Mouse (Mus musculus): ENCODE results near the gene Paqr9.

Paqr9 gene

DNA sequence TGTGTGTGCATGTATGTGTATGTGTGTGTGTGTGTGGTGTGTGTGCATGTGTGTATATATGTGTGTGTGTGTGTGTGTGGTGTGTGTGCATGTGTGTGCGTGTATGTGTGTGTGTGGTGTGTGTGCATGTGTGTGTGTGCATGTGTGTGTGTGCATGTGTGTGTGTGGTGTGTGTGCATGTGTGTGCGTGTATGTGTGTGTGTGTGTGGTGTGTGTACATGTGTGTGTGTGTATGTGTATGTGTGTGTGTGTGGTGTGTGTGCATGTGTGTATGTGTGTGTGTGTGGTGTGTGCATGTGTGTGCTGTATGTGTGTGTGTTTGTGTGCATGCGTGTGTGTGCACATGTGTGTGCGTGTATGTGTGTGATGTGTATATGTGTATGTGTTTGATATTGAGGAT is 14.9 kb upstream of the Paqr9 start:
- no peak for DNase-seq (ENCODE audit: low spot score in 2 of 2)

DNA sequence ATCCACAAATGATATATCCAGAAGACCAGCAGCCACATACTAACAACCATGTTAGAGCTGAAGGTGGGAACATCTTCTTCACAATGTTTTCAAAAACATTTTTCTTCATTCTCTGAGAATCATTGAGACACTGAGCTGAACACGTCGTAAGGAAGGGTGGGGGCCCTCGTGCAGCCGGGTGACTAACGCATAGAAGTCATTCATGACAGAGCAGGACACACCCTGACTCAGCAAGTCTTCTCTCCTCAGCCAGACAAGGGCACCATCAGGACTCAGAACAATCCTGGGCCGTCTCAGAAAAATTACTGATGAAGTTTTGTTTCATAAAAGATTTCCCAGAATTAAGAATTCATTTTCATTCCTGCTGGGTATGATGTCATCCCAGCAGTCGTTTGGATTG is 12.8 kb upstream of the Paqr9 start:
- no peak for DNase-seq (ENCODE audit: low spot score in 2 of 2)

- no peak for DNase-seq (ENCODE audit: low spot score in 2 of 2)
These were observed 9.6 kb upstream of the Paqr9 start for GRCm38 (mm10) chr9:95549626-95550411.

DNA sequence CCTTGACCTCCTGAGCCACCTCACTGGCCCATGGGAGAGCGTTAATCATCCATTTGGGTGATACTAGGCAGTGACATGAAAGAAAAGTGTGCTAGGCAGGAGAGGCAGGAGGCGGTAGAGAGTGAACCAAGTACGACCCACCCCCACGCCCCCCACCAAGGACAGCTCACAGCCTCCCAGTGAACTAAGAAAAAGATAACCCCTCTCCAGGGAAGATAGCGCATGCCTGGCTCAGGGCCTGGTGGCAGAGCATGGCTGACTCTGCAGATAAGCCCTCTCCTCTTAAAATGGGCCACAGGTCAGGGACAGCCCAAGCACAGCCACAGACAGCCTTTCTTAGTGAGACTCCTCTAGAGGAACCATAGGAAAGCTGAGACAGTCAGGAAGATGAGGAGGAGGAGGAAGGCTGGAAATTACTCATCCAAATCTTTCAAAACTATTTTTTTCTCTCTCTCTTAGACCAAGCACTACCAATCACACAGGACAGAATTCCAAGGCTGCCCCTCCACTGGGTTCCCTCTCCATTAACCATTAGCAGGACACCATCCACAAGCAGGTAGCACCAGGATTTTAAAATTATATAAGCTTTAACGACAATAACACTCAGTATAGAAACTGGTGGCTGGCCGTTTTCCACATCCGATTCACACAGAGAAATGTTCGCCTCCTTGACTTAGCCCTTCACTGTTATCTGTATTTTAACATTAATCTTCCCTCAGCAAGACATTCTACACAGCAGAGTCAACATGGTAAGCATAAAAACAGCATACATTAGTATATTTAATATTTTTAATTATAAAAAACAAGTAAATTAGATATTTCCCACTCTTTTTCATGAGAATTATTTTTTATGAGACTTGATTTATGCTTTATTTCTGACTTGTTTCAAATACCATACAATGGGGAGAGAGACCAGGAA is 8.3 kb upstream of the Paqr9 start:
- DNase-seq (ENCODE audit: low spot score in 2 of 2) = no peak

- peak; percentile 26 to 35 for DNase-seq (ENCODE audit: low spot score in 2 of 2)
These were observed 7.2 kb upstream of the Paqr9 start for GRCm38 (mm10) chr9:95552175-95552705.

DNA sequence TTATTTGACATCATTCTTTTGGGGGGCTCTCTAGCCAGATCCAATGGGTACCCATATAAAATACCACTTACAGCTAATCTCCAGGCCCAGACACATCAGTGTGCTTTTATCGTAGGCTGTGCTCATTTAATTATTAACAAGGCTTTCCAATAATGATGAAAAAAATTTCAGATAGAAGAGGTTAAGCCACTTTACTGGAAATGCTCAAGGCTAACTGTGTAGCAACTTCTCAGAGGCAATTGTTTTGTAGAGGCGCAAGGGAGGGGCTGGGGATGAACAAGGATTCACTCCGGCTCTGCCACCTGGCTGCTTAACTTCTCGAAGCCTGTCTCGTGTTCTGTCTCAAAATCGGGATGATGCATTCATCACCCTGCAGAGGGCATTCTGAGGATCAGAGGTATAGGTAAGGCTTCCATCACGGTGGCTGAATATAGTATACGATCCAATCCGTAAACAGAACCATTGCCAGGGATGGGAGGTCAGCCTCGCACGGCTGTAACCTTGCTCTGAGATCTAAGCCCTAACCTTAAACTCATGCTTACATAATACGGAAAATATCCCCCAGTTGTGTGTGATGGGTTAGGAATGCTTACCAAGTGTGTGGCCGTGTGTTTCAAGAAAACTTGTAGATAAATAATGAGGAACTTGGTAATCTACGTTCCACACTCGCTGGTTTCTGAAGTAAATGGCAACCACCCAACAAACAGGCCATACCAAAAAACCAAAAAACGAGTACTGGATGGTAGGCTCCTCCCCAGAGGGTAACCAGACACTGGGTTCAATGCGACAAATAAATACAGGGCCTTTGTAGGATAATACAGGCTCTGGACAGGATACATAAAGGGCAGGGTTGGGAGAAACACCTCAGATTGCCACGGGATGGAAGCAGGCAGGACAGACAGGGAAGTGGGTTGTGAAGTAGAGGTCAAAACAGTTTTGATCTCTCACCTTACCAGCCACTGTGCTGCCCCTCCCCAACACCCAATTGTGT is 4.9 kb upstream of the Paqr9 start:
- no peak for DNase-seq (ENCODE audit: low spot score in 2 of 2)

DNA sequence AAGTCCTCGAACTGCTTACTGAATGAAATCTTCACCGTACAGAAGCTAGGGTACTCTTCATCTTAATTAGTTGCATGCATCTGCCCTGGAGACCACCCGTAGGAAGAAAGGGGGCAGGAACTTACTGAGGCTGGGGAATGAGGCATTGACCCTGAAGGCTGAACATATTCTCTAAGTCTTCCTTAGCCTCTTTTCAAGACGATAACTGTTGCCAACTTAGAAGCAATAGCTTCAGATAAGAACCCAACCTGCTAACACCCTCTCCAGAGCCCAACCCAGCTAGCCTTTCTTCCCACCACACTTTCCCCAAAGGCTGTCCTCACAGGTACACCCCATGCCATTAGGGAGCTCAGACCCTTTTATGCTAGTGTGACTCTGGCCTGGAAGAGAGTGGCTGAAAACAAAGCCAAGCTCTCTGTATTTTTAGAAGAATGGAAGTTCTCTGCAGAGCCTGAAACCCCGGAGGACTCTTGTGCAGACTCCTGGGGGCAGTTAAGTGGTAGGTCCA is 4.2 kb upstream of the Paqr9 start:
- DNase-seq (ENCODE audit: low spot score in 2 of 2) = no peak

GRCm38 (mm10) chr9:95556067-95556512 is 3.4 kb upstream of the Paqr9 start:
- DNase-seq (ENCODE audit: low spot score in 2 of 2) = no peak

DNA sequence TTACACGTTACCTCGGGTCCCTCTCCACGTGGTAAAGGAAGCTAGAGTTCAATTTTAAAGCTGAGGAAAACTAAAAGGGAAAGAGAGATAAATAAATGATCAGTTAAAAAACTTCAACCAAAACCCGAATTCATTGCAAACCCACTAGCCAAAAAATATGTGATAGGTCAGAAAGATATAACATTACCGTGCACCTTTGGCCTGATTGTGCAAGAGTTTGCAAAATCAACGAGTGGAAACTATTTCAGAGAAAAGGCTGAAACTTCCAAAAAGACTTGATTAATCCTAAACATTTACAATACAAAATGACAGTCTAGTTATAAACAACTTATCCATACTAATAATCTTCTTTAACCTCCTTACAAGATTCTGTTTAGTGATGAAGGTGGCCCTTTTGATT is 1.7 kb upstream of the Paqr9 start:
- no peak for DNase-seq (ENCODE audit: low spot score in 2 of 2)

GRCm38 (mm10) chr9:95558726-95559058 is 765 bp upstream of the Paqr9 start:
- no peak for DNase-seq (ENCODE audit: low spot score in 2 of 2)

DNA sequence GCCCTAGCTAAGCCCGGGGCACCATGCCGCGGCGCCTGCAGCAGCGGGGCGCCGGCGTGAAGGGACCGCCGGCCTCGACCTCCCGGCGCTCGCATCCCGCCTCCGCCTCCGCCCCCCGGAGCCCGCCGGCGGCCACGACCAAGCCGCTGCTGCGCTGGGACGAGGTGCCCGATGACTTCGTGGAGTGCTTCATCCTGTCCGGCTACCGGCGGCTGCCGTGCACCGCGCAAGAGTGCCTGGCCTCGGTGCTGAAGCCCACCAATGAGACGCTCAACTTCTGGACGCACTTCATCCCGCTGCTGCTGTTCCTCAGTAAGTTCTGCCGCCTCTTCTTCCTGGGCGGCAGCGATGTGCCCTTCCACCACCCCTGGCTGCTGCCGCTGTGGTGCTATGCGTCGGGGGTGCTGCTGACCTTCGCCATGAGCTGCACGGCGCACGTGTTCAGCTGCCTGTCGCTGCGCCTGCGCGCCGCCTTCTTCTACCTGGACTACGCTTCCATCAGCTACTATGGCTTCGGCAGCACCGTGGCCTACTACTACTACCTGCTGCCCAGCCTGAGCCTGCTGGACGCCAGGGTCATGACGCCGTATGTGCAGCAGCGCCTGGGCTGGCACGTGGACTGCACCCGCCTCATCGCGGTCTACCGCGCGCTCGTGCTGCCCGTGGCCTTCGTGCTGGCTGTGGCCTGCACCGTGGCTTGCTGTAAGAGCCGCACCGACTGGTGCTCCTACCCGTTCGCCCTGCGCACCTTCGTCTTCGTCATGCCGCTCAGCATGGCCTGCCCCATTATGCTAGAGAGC is 679 bp downstream of the Paqr9 start:
- peak; percentile 38 to 70 for DNase-seq (ENCODE audit: low spot score in 2 of 2)

- no peak for DNase-seq (ENCODE audit: low spot score in 2 of 2)
These were observed 4.6 kb downstream of the Paqr9 start for GRCm38 (mm10) chr9:95564047-95564446.

GRCm38 (mm10) chr9:95566394-95566793 is 6.9 kb downstream of the Paqr9 start:
- DNase-seq (ENCODE audit: low spot score in 2 of 2) = no peak

- no peak for DNase-seq (ENCODE audit: low spot score in 2 of 2)
These were observed 7.5 kb downstream of the Paqr9 start for GRCm38 (mm10) chr9:95566931-95567330.

GRCm38 (mm10) chr9:95569249-95569648 is 9.8 kb downstream of the Paqr9 start:
- DNase-seq (ENCODE audit: low spot score in 2 of 2) = no peak

- DNase-seq (ENCODE audit: low spot score in 2 of 2) = no peak
These were observed 10.5 kb downstream of the Paqr9 start for GRCm38 (mm10) chr9:95569966-95570365.

DNA sequence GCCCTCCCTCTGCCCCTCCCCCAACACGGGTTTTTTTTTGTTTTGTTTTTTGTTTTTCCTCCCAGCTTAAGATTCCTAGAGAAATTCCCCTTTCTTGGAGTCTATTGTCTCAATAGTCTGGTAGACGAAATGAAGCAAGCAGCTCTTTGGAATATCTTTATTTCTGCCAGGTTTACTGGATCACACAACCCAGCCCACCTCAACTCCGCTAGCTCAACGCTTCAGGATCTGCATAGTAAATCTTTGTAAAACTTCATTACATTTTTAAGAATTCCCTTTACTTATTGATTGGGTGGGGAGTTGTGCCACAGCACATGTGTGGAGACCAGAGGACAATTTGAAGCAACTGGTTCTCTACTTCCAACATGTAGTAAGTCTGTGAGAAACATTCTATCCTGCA is 11.1 kb downstream of the Paqr9 start:
- no peak for DNase-seq (ENCODE audit: low spot score in 2 of 2)

DNA sequence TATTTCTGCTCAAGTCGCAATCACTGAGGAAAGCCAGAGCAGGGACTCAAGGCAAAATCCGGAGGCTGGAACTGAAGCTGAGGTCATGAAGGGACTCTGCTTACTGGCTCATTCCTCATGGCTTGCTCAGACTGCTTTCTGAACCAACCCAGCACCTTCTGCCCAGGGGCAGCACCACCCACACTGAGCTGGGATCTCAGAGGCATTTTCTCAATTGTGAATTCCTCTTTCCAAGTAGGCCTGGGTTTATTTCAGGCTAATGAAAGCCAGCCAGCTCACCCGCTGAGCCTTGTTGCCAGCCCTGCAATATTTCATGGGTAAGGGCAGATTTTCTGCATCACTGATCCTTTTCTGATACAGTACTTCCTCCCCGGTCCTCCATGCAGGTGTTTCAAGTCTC is 12.0 kb downstream of the Paqr9 start:
- no peak for DNase-seq (ENCODE audit: low spot score in 2 of 2)

DNA sequence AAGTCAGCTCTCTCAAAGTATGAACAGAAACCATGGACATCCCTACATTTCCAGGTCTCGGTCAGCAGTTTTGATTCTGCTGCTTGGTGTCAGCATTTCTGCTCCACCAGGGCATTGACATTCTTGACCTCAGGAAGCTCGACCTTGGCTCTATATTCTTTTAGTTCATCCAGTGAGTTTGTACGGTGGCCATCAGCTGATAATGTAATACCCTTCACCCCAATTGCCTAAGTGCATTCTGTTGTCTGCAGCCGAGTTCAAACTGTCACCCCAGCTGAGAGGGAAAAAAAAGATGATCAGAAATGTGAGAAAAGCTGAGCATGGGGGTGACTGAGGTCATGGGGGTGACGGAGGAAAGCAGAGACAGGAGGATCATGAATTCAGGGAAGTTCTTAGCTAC is 13.1 kb downstream of the Paqr9 start:
- DNase-seq (ENCODE audit: low spot score in 2 of 2) = no peak

GRCm38 (mm10) chr9:95574116-95574515 is 14.7 kb downstream of the Paqr9 start:
- DNase-seq (ENCODE audit: low spot score in 2 of 2) = no peak

Measured in right cerebral cortex, postnatal 36 days (tissue).